In genomic region chr8:77428015-77428414, GRCm38 (mm10) we compare ENCODE assay signal across 24 mouse cellular contexts.
"Had no signal": no experiment of that assay in that cellular context is flagged by ENCODE, and none has a peak within 500 bp of the region (broad histone marks: within the 10 kb centered on the region; RNA-seq: fewer than 3 reads in every experiment).

No protein-coding gene starts in this region.

- H3K4me3 ChIP-seq: heart, adult 2 months; heart, embryonic 12.5 days; hindbrain, embryonic 10.5 days; hindbrain, embryonic 12.5 days; intestine, embryonic 15.5 days; kidney, embryonic 15.5 days; limb, embryonic 13.5 days; limb, embryonic 15.5 days; liver, embryonic 12.5 days had no signal

- H3K36me3 ChIP-seq: hindbrain, embryonic 10.5 days; hindbrain, embryonic 12.5 days; intestine, embryonic 15.5 days had no signal

- ATAC-seq: hindbrain, embryonic 16.5 days; inflammation-experienced regulatory T-cells, adult 6 months; liver, embryonic 12.5 days had no signal

- H3K27me3 ChIP-seq: heart, embryonic 12.5 days; hindbrain, embryonic 12.5 days; intestine, embryonic 15.5 days; kidney, embryonic 15.5 days; limb, embryonic 13.5 days; limb, embryonic 15.5 days; liver, embryonic 12.5 days had no signal

- H3K9me3 ChIP-seq: heart, embryonic 12.5 days; hindbrain, embryonic 10.5 days; hindbrain, embryonic 12.5 days; intestine, embryonic 15.5 days; kidney, embryonic 15.5 days; limb, embryonic 13.5 days; limb, embryonic 15.5 days; liver, embryonic 12.5 days had no signal

- H3K4me2 ChIP-seq: heart, embryonic 12.5 days; hindbrain, embryonic 12.5 days; hindbrain, embryonic 14.5 days; intestine, embryonic 15.5 days; kidney, embryonic 15.5 days; limb, embryonic 13.5 days; limb, embryonic 15.5 days had no signal

- DNase-seq: gastrocnemius, postnatal 10 days; gastrocnemius, postnatal 36 days; heart, adult 11 months; heart, adult 2 months; heart, postnatal 10 days; heart, postnatal 4 days; kidney, adult 18-20 months; kidney, adult 8-10 months; kidney, postnatal 14 days; layer of hippocampus, adult 9-11 months; layer of hippocampus, postnatal 36 days; left cerebral cortex, postnatal 4 days had no signal

- H3K27ac ChIP-seq: heart, adult 2 months; hindbrain, embryonic 10.5 days; hindbrain, embryonic 12.5 days; hindbrain, embryonic 14.5 days; intestine, embryonic 15.5 days; kidney, embryonic 15.5 days; kidney, postnatal 0 days; limb, embryonic 13.5 days; limb, embryonic 15.5 days had no signal

- H3K9ac ChIP-seq: heart, embryonic 12.5 days; hindbrain, embryonic 12.5 days; hindbrain, embryonic 14.5 days; intestine, embryonic 15.5 days; kidney, embryonic 15.5 days; limb, embryonic 13.5 days; limb, embryonic 15.5 days; liver, embryonic 12.5 days had no signal
